Mouse (Mus musculus) activated CD4-positive, CD25-positive, alpha-beta regulatory T cell, adult 9 weeks (primary cell): Measurements from ENCODE around the gene Prr32. TPM values are rescaled to one million over a fixed set of nuclear protein-coding genes. Genes with fewer than 3 reads are reported as not detected.

ENCODE experiments used
- polyA plus RNA-seq: library from polyadenylated mRNA; unstranded; fragments of 100-300 nt; shearing (Covaris generic); gene quantifications from one replicate; pipeline ENCODE4 v1.2.1, GENCODE M21; 2017

The Prr32 gene
- polyA plus RNA-seq, result not detected

DNA sequence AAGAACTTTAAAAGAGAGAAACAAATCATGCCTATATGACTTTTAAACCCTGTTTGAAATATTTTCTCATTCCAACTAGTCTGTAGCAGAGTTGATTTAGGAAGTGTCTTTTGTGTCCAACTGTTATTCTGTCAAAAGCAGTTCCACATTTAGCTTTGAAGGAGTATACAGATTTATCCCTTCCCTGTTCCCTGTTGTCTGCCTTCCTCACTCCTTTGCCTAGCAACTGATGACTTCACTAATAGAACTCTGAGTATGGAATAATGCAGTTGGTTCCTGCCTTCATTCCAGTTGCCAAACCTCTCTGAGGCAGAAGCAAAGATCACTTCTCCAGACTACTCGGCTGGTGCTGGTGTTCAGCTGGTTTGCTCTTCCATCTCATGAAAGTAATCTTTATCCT lies at the start of gene Prr32:
Gene Prr32 (plus strand): TSS at position 301 of the 400 bp plus-strand sequence.

